Mouse (Mus musculus) adrenal gland, postnatal 25 days (tissue): ENCODE data around the gene Psmb3. TPM values are rescaled to one million over a fixed set of nuclear protein-coding genes. Genes with fewer than 3 reads are reported as not detected.

ENCODE experiments used
- DNase-seq: peaks from one replicate; pipeline ENCODE4 v3.0.0; 2021; ENCODE audit warnings: mixed read lengths
- total RNA-seq: library from RNA; stranded (reverse); gene quantifications from 2 replicates; pipeline ENCODE4 v1.2.3, GENCODE M21; 2021

Gene Psmb3
- total RNA-seq, 1 experiment from 2014 or later: 226 TPM

DNA sequence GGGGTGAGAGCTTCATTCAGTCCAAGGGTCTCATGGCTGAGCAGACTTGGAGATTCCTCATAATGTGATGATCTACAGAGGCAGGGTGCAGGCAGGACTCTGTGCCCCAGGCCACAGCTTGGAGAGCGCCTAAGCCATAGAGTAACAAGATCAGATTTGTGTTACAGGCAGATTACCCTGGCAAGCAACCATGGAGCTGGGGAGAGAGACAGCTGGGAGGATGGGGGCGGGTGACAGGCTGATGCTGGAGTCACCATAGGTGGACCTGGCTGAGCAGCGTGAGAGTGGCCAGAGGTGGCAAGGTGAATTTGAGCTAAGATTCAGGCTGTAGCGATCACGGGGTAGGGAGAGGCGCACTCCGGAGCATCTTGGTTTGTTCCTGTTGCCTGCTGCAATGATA, 35.0 kb upstream of the Psmb3 start:
- no peak for DNase-seq

DNA sequence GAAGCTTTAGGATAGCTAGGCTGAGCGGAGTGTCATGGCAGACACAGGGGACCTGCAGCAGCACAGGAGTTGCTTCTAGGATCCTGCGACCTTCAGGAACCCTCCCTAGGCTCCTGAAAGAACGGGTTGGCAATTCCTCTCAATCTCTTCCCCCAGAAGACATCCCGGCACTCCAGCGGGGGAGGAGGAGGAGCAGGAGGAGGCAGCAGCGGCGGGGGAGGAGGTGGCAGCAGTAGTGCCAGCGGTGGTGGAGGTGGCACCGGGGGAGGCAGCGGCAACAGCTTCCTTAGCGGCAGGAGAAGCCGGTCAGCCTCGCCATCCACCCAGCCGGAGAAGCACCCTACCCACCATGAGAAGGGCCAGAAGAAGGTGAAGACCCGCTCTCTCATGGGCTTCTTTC, 33.9 kb upstream of the Psmb3 start:
- DNase-seq: no peak

GRCm38 (mm10) chr11:97669829-97670228, 33.4 kb upstream of the Psmb3 start:
- DNase-seq: no peak

GRCm38 (mm10) chr11:97670234-97671176, 32.7 kb upstream of the Psmb3 start:
- no peak for DNase-seq

GRCm38 (mm10) chr11:97671177-97671527, 32.0 kb upstream of the Psmb3 start:
- DNase-seq: no peak

DNA sequence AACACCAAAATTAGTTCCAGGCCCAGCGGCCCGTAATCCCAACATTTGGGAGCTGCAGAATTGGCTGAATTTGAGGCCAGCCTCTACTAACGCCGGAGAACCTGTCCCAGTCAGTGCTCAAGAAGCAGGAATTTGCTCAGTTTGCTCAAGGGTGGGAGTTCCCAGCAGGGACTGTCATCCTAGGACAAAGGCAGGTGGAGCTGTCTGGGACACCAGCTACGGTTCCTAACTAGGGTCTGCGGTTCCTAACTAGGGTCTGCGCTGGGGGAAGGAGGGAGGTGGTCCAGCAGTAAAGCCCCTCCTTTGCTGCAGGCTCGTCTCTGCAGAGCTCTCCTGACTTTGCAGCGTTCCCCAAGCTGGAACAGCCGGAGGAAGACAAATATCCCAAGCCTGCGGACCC, 30.1 kb upstream of the Psmb3 start:
- DNase-seq: no peak

GRCm38 (mm10) chr11:97676050-97676754, 27.0 kb upstream of the Psmb3 start:
- no peak for DNase-seq

- DNase-seq: no peak
These were observed 25.8 kb upstream of the Psmb3 start for GRCm38 (mm10) chr11:97677381-97677780.

DNA sequence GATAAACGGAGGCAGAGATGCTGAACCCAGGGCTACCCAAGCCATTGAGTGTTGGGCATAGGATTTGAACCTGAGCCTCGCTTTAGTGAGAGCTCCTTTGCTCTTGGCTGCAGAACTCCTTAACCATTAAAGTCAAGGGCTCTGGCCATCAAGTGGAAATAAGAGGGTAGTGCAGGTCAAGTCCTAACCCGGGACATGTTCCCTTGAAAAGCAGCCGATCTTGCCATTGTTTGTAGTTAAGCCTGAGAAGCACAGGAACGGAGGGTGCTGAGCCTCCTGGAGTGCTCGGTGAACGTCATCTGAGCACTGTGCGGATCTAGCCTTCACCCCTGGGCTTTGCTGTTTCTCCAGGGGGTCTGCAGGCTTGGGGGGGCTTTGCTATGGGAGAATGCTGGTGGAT, 25.4 kb upstream of the Psmb3 start:
- no peak for DNase-seq

GRCm38 (mm10) chr11:97678301-97678700, 24.9 kb upstream of the Psmb3 start:
- no peak for DNase-seq

DNA sequence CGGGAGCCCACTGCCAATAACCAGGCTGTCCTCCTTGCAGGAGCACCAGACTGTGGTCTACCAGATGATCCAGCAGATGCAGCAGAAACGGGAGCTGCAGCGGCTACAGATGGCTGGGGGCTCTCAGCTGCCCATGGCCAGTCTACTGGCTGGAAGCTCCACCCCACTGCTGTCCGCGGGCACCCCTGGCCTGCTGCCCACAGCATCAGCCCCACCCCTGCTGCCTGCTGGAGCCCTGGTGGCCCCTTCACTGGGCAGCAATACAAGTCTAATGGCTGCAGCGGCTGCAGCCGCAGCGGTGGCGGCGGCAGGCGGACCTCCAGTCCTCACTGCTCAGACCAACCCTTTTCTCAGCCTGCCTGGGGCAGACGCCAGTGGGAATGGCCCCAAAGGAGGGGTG, 22.8 kb upstream of the Psmb3 start:
- peak; percentile 49 for DNase-seq

- no peak for DNase-seq
These were observed 20.6 kb upstream of the Psmb3 start for GRCm38 (mm10) chr11:97682504-97683055.

GRCm38 (mm10) chr11:97684063-97684680, 19.0 kb upstream of the Psmb3 start:
- DNase-seq: no peak

- DNase-seq: no peak
These were observed 18.4 kb upstream of the Psmb3 start for GRCm38 (mm10) chr11:97684766-97685165.

DNA sequence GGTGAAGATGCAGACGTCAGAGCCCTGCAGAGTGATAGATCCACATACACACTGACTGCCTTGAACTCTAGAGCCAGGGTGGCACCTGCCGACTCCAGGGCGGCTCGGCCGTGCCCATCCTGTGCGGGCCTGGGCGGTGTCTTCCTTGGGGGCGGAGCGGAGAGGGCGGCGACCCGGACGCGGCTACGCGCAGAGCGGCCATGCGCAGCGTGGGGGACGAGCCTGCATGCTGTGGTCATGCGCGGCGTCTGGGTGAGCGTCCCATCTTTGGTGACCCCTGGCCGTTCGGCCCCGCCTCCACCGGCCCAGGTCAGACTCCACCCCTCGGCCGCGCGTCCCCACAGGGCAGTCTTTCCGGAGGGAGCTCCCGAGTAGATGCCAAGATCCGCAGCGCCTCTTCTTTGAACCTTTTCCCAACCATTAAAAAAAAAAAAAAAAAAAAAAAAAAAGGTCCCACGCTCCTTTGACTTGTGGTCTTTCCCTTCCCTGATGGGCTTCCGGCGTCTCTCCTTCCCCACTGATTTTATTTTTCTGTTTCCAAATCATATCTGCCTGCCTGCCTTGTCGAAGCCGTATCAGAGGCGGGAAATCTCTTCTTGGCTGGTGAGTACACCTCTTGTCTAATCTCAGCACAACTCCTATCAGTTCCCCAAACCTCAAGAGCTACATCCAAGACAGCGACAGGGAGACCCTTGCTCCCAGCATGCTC, 17.4 kb upstream of the Psmb3 start, which contains the start of gene Cisd3:
TSS of gene Cisd3 (plus strand) at position 214 of the 709 bp plus-strand sequence.
- DNase-seq: peak; percentile 97

DNA sequence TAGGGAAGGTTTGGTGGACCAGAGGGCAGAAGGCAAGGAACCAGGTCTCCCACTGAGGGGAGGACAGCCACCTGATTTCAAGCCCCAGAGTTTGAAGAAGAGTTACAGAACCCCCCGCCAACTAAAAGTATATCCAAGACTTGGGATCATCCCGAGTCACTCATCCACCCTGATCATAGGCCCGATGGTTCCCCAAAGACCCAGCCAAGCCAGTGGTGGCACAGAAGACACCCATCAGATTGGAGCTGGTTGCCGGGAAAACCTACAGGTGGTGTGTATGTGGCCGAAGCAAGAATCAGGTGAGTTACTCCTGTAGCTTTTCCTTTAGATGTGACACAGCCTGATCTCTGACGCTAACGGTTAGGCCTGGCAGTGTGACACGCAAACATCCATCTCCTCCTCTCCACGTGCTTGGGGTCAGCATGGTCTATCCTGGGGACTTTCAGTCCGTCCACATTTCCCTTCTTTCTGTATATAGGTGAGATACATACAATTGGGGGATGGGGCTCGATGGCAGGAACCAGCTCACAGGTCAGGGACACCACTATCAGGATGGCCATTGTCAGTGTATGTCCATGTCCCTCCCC, 16.8 kb upstream of the Psmb3 start:
- no peak for DNase-seq

GRCm38 (mm10) chr11:97687061-97687460, 16.1 kb upstream of the Psmb3 start:
- no peak for DNase-seq

- DNase-seq: peak; percentile 71
These were observed 13.3 kb upstream of the Psmb3 start for GRCm38 (mm10) chr11:97689861-97690260.

GRCm38 (mm10) chr11:97694435-97694834, 8.8 kb upstream of the Psmb3 start:
- no peak for DNase-seq

DNA sequence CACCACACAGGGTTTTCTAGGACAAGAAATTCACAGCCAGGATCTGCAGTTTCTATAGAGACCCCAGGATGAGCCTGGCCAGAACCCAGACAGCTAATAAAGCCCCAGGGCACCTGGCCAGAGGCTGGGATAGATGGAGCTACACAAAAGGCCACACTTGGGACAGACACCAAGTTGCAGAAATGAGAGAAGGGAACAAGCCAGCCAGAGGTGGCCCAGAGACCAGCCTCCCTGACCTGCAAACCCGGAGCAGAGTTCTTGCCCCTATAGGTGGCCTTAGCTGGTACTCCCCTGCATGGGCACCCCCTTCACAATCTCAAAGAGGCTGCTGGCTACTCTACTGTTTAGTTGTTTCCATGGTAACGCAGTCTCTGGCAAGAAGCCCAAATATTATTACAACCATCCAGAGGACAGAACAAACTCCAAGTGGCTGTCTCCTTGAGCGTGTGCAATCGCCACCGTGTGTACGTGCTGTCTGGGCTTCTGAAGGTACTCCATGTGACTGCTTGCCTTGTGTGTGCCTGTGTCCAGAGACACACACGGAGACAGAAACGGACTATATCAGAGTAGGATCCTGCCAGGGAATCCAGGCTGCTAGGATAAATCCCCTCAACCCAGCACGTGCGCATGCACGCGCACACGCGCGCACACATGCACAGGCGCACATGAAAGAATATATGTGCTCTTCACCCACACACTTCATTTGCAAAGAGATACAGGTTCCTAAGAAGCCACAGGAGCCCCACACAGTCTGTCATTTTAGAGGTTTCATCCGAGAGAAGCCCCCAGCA, 8.1 kb upstream of the Psmb3 start:
- no peak for DNase-seq
